Mouse (Mus musculus) left cerebral cortex, adult 2 months (tissue): ENCODE results near the gene Glrp1. TPM values are rescaled to one million over a fixed set of nuclear protein-coding genes. Genes with fewer than 3 reads are reported as not detected.

Experiments used
- DNase-seq, 2 experiments: peaks; one replicate each; pipeline ENCODE4 v3.0.0; 2021 to 2022; ENCODE audit warnings: low spot score in 2 of 2, mixed read lengths in 1 of 2; ENCODE audit errors: extremely low spot score in 1 of 2
- H3K27ac ChIP-seq: fragments of 200-600 bp; 2 replicates; pipeline ENCODE4 v1.8.1; 2022
- H3K4me3 ChIP-seq: fragments of 200-600 bp; 2 replicates; pipeline ENCODE4 v1.8.1; 2022
- CTCF ChIP-seq: fragments of 200-600 bp; IDR thresholded peaks from 2 replicates; pipeline ENCODE4 v1.8.1; 2022; ENCODE audit warnings: antibody characterized with exemption, mild to moderate bottlenecking, moderate library complexity
- intact Hi-C: fragments of 180-260 bp; cut with DNase I; formaldehyde crosslinking; loops from one replicate; pipeline ENCODE4 v1.15.1; 2025
- total RNA-seq, 2 experiments: library from RNA; stranded (reverse); gene quantifications; 2 replicates each; pipeline ENCODE4 v1.2.3; 2021

Gene Glrp1
- total RNA-seq, 2 experiments from 2014 or later, result not detected

DNA sequence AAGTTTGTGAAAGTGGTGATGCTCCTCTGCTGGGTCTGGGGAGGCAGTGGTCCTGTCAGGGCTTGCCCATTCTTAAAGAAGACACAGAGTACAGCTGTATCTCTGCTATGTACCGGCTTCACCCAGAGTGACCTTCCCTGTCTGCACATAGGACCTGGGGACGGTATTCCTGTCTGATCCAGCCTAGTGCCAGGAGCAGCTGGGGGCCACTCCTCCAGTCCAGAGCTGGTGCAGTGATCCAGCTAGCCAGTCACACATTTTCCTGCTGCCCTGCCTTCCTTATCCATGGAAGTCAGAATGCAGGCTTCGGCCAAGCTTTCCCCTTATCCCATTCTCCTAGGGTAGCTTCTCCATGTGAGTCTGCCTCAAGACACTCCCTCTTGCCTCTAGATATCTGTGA is 54.1 kb downstream of the Glrp1 start:
- no peak overlapping the region for H3K27ac ChIP-seq
- DNase-seq, result no peak
- H3K4me3 ChIP-seq, result no peak overlapping the region
- intact Hi-C loops, result loop anchor here (2.0 to 5.0 kb wide), 2 partner anchors 107 to 251 kb away; no protein-coding TSS in a partner anchor
- no peak for TF ChIP-seq CTCF

DNA sequence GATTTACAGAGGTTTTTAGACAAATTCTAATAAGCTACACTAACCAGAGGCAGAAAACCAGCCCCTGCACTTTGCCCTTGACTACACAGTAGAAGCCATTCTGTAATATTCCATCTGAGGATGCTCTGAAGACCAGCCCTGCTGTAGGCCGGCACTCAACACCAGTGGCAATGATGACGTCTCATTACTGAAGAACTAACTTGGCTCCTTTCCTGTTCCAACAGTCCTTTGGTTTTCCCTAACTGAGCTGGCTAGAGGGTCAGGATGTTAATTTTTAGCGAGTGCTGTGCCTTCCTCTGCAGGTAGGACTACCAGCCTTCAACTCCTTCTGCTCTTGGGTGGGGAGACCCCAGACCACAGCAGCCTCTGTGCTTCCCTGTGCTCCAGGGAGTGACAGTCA is 55.2 kb downstream of the Glrp1 start:
- DNase-seq, result no peak
- Histone ChIP-seq H3K27ac (no peak overlapping the region), H3K4me3 (no peak overlapping the region)
- intact Hi-C loops, result loop anchor here (5.0 kb wide), 1 partner anchor 108 kb away; no protein-coding TSS in a partner anchor
- no peak for TF ChIP-seq CTCF

GRCm38 (mm10) chr1:88452198-88452597 is 57.7 kb downstream of the Glrp1 start:
- no peak overlapping the region for H3K27ac ChIP-seq
- no peak overlapping the region for H3K4me3 ChIP-seq
- no peak for DNase-seq
- intact Hi-C loops, result no loop called here
- no peak for TF ChIP-seq CTCF

- no peak for TF ChIP-seq CTCF
- H3K4me3 ChIP-seq, result no peak overlapping the region
- intact Hi-C loops, result no loop called here
- no peak for DNase-seq
- no peak overlapping the region for H3K27ac ChIP-seq
Observed at GRCm38 (mm10) chr1:88450668-88451067, 59.2 kb downstream of the Glrp1 start.

Other genes with a start within 250 kb of the Glrp1 start
- gene Hjurp, start 232.4 kb downstream of the Glrp1 start, total RNA-seq, result 10 to 100 TPM; 45.8 to 47.2 TPM
- gene Trpm8, start 232.4 kb downstream of the Glrp1 start, total RNA-seq, result under 1 TPM; 0.23 to 0.26 TPM
- gene Spp2, start 103.1 kb downstream of the Glrp1 start, total RNA-seq, result not detected
- 10 to 100 TPM; 35.7 to 39.2 TPM for gene Arl4c, start 192.2 kb upstream of the Glrp1 start, total RNA-seq